Mouse (Mus musculus): ENCODE data around the gene Dock2. TPM values are rescaled to one million over a fixed set of nuclear protein-coding genes. Genes with fewer than 3 reads are reported as not detected.

Dock2 gene
- total and polyA plus RNA-seq, 3 experiments = 79.6 to 151 (median 133) TPM

- no peaks in the 10 kb centered on the region for H3K4me1 ChIP-seq (ENCODE audit: control insufficient read depth in 1 of 2, insufficient read depth in 2 of 2)
- no peak overlapping the region for H3K4me3 ChIP-seq (replicated peaks in 1 of 3; ENCODE audit: low read depth in 2 of 3, low read length in 2 of 3, poor library complexity in 1 of 3)
- H3K79me2 ChIP-seq (replicated peaks; ENCODE audit: control insufficient read depth, extremely low read depth, insufficient read depth, poor library complexity, severe bottlenecking) = no peaks in the 10 kb centered on the region
- H3K4me2 ChIP-seq (ENCODE audit: insufficient read depth, low read depth, poor library complexity, severe bottlenecking) = no peak overlapping the region
- DNase-seq (ENCODE audit: extremely low read depth) = no peak
- TF ChIP-seq POLR2AphosphoS2 (IDR thresholded peaks at IDR 0.05; ENCODE audit: low read depth, low read length) (no peak), ETS1 (conservative IDR thresholded peaks at IDR 0.05; ENCODE audit: low read depth, low read length) (no peak)
- H3K27me3 ChIP-seq (replicated peaks) = no peaks in the 10 kb centered on the region
- H3K9me3 ChIP-seq (replicated peaks; ENCODE audit: low read length) = no peaks in the 10 kb centered on the region
- dilution Hi-C loops (cut with MboI; ENCODE audit: extremely low pct_ligation_motif_present, extremely low pct_unique_long_range_greater_than_20kb, low sequenced_read_pairs) = no loop called here
- peaks cover 82 to 96% of the 10 kb centered on the region in 2 experiments for H3K36me3 ChIP-seq (replicated peaks in 1 of 2; ENCODE audit: control insufficient read depth in 1 of 2, insufficient read depth in 1 of 2, low read length in 1 of 2)
- H3K27ac ChIP-seq (ENCODE audit: insufficient read depth, low read depth) = no peak overlapping the region
- in situ Hi-C loops (cut with MboI; ENCODE audit: low pct_ligation_motif_present, low pct_unique_long_range_greater_than_20kb, low sequenced_read_pairs) = no loop called here
- no peak overlapping the region for H3K9ac ChIP-seq (ENCODE audit: insufficient read depth, low read depth)
Observed at GRCm38 (mm10) chr11:34277047-34277445, 506.6 kb downstream of the Dock2 start.

- peaks cover 82 to 98% of the 10 kb centered on the region in 2 experiments for H3K36me3 ChIP-seq (replicated peaks in 1 of 2; ENCODE audit: control insufficient read depth in 1 of 2, insufficient read depth in 1 of 2, low read length in 1 of 2)
- no peak overlapping the region for H3K27ac ChIP-seq (ENCODE audit: insufficient read depth, low read depth)
- H3K4me1 ChIP-seq (ENCODE audit: control insufficient read depth in 1 of 2, insufficient read depth in 2 of 2) = peaks cover 0 to under 1% of the 10 kb centered on the region in 2 experiments; a peak in 1 of 4 replicates
- no peak for DNase-seq (ENCODE audit: extremely low read depth)
- H3K4me3 ChIP-seq (replicated peaks in 1 of 3; ENCODE audit: low read depth in 2 of 3, low read length in 2 of 3, poor library complexity in 1 of 3) = no peak overlapping the region
- H3K27me3 ChIP-seq (replicated peaks) = no peaks in the 10 kb centered on the region
- in situ Hi-C loops (cut with MboI; ENCODE audit: low pct_ligation_motif_present, low pct_unique_long_range_greater_than_20kb, low sequenced_read_pairs) = no loop called here
- no peak overlapping the region for H3K9ac ChIP-seq (ENCODE audit: insufficient read depth, low read depth)
- TF ChIP-seq MXI1 (IDR thresholded peaks at IDR 0.05; ENCODE audit: low read depth, low read length) (no peak), JUND (conservative IDR thresholded peaks at IDR 0.05; ENCODE audit: low read depth, low read length) (no peak), E2F4 (IDR thresholded peaks at IDR 0.05; ENCODE audit: insufficient replicate concordance, low read depth, low read length) (no peak), ETS1 (conservative IDR thresholded peaks at IDR 0.05; ENCODE audit: low read depth, low read length) (no peak), ZNF384 (IDR thresholded peaks at IDR 0.05; ENCODE audit: low read depth, low read length) (no peak), IRF4 (IDR thresholded peaks at IDR 0.05; ENCODE audit: low read depth, low read length) (no peak), HCFC1 (IDR thresholded peaks at IDR 0.05; ENCODE audit: low read depth, low read length) (no peak), GABPA (IDR thresholded peaks at IDR 0.05; ENCODE audit: insufficient replicate concordance, low read depth, low read length) (no peak), TCF12 (IDR thresholded peaks at IDR 0.05; ENCODE audit: low read depth, low read length) (no peak), SMC3 (IDR thresholded peaks at IDR 0.05; ENCODE audit: low read depth, low read length) (no peak), JUN (IDR thresholded peaks at IDR 0.05; ENCODE audit: insufficient read depth, low read depth, low read length) (no peak), NELFE (IDR thresholded peaks at IDR 0.05; ENCODE audit: low read depth, low read length) (no peak), PAX5 (IDR thresholded peaks at IDR 0.05; ENCODE audit: low read length) (no peak), USF2 (conservative IDR thresholded peaks at IDR 0.05; ENCODE audit: low read depth, low read length) (no peak), KAT2A (IDR thresholded peaks at IDR 0.05; ENCODE audit: insufficient replicate concordance, low read length) (no peak), MAX (IDR thresholded peaks at IDR 0.05; ENCODE audit: low read length) (no peak)
- no peaks in the 10 kb centered on the region for H3K9me3 ChIP-seq (replicated peaks; ENCODE audit: low read length)
- dilution Hi-C loops (cut with MboI; ENCODE audit: extremely low pct_ligation_motif_present, extremely low pct_unique_long_range_greater_than_20kb, low sequenced_read_pairs) = no loop called here
- H3K79me2 ChIP-seq (replicated peaks; ENCODE audit: control insufficient read depth, extremely low read depth, insufficient read depth, poor library complexity, severe bottlenecking) = no peaks in the 10 kb centered on the region
- no peak overlapping the region for H3K4me2 ChIP-seq (ENCODE audit: insufficient read depth, low read depth, poor library complexity, severe bottlenecking)
Observed at GRCm38 (mm10) chr11:34276363-34277046, 507.2 kb downstream of the Dock2 start.
